Mouse (Mus musculus) mouse trophoblast stem cell (cell line): ENCODE data around the gene Dcun1d3.

Experiments
- in situ Hi-C, 2 experiments: fragments of 300-500 bp; cut with MseI, MboI; formaldehyde crosslinking; loops; 2 replicates in 1 of 2; 3 replicates in 1 of 2; pipeline ENCODE4 v1.15.1; 2025

Dcun1d3 gene

DNA sequence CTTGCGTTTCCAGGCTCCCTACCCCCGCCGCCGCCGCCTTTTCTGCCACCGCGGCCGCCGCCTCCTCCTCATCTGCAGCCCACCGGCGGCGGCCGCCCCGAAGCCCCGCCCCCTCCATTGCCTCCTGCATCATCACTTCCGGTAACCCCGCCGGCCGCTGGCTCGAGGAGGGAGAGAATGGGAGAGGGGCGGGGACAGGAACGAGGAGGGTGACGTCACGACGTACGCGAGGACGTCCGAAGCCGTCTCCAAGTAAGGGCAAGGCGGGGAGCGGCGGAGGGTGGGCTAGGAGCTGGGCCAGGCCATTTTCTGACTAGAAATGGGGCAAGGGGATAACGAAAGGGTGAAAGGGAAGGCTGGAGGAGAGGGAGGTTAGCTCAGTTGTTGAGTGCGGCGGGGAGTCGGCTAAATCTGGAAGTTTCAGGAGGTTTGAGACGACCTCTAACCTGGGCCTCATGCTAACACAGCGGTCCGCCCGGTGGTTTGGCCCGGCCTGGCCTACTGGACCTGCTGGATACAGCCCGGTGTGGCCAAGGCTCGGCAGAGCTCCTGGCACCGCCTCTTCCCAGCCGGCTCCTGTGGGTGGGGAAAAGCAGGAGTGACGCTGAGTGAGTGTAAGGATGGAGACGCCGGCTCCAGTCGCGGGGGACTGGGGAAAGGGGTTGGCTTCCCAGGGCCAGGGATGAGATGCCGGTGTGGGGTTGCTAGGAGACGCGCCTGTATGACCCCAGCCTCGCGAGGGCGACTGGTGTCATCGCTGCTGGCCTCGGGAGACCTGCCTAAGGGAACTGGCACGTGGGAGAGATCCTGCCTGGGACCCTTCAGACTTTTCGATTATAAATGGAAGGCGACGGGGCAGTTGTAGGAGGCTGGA, at the start of gene Dcun1d3, which contains the start of gene Lyrm1:
TSS of gene Dcun1d3 (minus strand) at position 660 of the 874 bp plus-strand sequence.
TSS of gene Lyrm1 (plus strand) at position 223 of the 874 bp plus-strand sequence.
- in situ Hi-C loops = no loop called here

DNA sequence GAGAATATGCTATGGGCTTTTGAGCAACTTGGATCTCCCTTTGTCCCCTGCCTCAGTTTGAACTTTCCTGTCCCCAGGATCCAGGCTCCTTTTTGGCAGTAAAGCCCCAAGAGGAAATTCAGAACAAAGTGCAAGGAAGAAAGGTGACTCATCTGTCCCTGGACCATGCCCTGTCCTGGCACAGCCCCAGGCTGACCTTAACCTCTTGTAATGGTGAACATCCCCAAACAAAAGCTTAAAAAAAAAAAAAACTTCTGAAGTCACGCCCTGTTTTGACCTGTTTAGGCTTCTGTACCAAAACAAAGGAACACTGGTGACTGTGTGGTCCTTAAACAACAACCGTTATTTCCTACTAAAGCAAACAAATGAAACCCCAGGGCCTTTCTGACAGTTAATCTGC, 45.5 kb upstream of the Dcun1d3 start:
- in situ Hi-C loops = no loop called here

DNA sequence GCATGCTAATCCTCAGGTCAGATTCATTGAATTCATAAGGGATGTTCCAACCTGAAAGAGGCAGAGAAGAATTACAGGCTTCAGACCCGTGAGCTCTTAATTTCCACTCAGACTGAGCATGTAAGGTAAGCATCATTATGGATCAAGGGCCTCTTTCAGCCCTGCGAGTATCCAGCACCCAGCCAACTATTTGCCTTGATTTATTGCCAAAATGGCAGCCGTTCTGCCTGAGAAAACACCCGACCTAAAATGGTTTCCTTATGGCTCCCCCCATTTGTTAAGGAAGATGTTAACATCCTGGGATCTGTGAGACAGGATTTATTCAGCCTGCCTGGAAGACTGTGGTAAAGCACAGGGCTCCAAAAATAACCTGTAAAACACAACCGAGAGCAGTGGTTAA, 40.9 kb upstream of the Dcun1d3 start:
- in situ Hi-C loops = no loop called here

DNA sequence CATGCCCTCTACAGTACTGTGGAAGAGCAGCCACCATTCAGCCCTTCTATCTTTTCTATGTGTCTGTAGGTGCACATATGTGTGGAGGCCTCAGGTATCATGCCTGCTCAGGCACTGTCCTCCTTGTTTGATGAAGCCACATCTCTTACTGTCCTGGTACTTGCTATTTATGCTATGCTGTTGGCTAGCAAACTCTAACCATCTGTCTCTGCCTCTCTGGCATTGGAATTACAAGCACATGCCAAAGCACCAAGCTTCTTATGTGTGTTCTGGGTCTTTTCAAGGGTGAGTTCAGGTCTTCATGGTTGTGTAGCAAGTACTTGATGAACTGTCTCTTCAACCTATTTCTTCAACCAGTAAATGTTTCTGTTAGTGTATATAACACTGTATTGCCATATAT, 40.2 kb upstream of the Dcun1d3 start:
- in situ Hi-C loops = no loop called here

DNA sequence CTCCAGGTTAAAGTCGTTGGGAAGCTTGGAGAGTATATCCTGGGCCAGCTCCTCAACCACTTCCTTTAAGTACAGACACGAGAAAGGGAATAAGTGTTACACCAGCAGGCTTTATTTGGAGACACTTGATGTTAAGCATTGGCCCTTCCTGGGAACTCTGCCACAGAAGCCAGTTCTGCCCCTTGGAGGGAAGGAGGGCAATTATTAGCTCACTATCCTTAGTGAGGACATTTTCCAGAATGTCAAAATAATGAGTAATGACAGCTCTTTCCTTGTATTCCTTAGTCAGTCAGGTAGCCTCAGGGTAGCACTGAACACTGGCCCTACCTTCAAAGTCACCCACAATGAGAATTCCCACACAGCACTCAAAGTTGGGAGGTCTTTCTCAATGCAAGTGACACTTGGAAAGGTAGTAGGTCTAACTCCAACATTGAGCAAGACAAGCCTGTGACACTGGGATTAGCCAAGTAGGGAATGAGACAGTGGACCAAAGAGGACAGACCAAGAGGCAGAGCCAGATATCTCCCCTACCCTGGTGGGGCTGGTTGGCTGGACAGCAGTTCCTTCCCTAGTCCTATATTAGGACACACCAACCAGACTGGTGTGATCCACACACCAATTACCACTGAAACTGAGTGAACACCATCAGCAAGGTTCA, 32.8 kb upstream of the Dcun1d3 start:
- in situ Hi-C loops = no loop called here

DNA sequence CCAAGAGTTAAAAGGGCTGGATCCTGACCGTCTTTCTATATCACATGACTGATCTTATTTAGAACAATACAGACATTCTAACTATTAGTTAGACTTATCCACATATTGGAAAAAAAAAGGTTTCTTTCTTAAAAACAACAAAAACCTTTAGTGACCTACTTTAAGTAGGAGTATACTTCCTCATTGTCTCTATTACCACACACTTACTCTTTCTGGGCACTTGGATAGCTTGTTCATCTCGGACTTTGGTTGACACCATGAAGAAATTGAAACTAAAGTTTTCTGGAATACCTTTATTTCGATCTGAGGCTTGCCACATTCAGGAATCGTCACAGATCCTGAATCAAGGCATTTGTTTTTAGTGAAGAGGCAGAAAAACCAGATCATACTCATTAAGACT, 25.0 kb upstream of the Dcun1d3 start:
- in situ Hi-C loops = no loop called here

DNA sequence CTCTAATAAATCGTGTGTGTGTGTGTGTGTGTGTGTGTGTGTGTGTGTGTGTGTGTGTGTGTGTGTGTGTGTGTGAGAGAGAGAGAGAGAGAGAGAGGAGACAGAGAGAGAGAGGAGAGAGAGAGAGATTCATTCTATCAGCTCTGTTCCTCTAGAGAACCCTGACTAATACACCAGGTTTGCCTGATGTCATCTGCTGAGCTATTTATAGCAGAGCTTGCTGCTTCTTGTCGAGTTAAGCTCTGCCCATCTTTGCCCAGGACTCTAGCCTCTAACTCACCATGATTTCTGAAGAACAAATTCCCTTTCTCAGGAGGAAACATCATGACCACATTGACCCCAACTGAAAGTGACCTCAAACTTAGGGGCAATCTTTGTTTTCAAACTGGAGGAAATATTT, 24.4 kb upstream of the Dcun1d3 start:
- in situ Hi-C loops = no loop called here

DNA sequence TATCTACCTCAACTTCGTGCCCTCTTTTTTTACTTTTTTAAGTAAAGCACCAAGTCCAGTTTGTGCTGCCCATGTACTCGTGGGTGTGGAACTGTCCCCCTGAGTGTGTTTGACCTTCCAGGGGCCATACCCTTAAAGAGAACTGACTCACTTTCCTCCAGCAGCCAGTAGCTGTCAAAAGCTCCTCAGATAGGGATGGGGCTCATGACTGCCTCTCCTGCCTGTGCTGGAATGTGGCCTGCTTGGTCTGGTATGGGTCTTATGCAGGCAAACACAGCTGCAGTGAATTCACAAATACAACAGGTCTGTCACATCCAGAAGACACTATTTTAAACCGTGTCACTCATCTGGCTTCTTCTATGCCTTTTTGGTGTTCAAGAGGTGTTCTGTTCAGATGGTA, 15.6 kb upstream of the Dcun1d3 start:
- in situ Hi-C loops = no loop called here

DNA sequence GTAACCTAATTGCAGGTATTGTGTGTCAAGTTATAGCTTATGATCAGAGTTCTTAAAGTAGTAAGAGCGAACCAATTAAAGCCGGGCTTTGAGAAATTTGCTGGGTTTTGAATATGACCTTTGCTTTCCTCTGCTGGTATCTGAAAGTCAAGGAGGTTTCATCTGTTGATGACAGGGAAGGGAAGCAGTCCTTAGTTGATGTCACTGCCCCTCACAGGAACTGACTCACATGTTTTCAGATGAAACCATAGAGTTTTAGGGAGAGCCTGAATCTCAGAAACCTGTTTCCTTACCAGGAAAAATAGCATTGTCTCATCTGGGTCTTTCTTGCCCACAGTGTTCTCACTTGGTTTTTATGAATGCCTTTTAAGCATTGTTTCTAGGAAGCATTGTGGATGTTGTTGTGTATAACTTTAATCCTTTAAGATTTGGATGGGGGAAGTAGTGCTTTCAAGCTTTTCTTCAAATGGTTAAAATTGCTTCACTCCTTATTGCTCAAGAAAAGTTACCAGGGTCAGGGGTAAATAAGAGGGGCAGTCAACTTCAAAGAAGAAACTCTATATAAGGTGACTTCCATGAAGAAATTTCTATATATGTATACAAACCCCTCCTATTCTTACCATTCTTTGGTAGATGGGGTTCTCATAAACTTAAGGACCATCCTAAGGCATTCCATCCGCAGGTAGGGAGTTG, 10.6 kb upstream of the Dcun1d3 start:
- in situ Hi-C loops = no loop called here

DNA sequence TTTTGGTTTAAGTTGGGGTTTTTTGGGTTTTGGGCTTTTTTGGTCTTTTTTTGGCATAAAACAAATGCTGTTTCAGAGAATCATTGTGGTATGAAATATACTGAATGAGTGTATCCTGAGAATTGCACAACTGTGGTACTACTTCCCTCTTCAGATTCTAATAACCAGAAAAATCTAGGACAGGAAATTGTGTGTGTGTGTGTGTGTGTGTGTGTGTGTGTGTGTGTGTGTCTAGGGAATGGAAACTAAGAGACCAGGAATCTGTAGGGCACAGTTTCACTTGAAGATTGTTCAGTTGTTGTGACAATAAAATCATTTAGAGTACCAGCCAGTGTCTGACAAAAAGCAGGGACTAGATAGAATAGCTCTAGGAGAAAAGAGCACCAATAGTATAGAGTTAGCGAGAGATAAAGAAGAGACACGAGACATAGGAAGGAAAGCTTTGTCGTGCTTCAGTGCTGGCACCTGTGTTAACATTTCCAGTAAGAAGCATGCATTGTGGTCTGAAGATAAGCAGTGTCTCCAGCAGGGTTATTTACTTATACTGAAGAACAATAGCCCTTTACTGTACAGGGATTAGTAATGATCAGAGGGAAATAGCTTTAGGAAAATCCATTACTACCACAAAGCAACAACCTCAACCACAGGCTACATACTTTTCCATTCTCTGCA, 3.4 kb upstream of the Dcun1d3 start:
- in situ Hi-C loops = no loop called here

DNA sequence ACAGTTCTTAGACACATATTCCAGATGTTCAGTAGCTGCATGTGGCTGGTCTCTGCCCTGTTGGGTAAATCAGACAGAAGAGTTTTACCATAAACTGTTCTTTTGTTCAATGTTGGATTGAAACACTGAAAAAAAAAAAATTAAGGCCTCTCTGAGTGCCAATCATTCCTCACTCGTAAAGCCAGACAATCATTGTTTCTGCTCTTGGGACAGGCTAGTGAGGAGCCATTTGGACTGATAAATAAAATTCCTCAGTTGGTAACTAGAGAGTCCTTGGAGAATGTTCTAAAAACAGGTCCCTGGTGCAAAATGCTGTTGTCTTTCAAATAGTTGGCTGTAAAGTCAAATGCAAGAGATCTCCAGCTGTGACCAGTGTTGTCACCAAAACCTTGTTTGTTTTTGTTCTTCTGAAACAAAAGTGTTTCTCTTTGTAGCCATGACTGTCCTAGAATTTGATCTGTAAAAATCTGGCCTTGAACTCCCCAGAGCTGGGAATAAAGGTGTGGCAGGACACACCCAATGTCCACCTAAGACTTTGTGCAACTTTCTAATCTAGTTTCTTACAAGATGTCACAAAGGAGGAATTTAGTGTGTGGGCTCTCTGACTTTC, 2.3 kb upstream of the Dcun1d3 start:
- in situ Hi-C loops = no loop called here

DNA sequence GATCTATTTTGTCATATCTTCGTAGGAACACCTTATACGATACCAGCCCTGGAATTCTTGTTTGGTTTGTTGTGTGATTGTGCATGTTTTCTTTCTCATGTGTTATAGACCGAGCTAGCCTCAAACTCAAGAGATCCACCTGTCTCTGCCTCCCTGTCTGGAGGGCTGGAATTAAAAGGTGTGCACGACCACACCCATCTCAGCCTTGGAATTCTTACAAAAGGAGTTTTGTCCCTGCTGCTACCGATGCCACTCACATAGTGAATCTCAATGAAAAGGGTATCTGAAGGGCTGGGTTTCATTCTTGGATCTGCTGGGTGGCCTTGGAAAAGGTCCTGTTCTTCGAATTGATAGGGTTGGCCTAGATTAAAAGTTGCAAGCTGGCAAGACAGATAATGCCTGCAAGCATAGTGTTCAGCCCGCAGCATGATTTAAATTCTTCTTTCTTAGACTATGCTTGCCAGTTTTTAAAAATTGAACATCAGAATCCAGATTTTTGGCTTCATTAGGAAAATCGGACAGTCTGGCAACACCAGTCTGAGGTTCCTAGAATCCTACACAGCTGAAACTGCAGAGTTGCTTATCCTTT, 1.5 kb upstream of the Dcun1d3 start:
- in situ Hi-C loops = no loop called here

DNA sequence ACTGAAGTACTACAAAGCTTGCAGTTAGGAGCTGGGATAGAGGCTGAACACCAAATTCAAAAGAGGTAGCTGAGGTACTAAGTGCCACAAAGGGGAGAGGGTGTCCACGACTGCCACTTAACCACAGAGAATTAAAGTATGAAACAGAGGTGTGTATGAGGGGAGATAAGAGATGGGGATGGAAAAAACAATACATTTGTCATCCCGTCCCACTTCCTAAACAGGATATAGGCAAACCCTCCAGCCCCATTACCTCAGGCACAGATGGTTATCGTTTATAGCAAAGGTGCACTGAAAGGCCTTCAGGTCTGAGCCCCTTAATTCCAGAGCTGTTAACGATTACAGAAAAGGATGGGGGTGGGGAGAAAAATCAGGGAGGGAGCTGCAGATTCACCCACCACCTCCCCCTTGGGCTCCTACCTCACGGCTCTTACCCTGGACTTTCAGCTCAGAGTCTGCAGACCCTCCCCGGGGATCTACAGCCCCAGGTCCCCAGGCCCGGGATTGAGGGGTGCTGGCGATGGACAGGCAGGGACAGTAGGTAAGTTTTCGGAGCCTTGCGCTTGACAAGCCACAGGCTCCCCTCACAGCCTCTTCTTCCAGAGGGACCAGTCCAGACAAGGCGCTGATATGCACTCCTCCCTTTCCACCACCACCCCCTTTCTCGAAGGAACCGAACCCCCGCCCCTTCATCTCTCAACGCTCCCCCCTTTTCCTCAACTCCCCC, 1.1 kb downstream of the Dcun1d3 start:
- in situ Hi-C loops = no loop called here

DNA sequence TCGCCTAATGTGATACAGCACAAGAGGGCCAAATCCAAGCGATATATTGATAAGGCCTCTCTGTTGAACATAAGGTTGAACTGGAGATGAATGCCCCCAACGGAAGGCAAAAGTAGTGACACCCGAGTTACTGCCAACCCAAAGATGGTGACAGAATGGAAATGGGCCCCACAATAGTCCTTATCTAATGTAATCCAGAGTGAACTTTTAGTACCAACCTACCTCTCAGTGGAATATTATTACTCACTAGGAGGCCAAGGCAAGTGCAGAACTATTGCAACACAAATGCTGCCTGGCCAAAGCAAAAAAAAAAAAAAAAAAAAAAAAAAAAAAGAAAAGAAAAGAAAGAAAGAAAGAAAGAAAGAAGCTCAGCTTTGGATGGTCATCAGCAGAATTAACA, 3.4 kb downstream of the Dcun1d3 start:
- in situ Hi-C loops = no loop called here

DNA sequence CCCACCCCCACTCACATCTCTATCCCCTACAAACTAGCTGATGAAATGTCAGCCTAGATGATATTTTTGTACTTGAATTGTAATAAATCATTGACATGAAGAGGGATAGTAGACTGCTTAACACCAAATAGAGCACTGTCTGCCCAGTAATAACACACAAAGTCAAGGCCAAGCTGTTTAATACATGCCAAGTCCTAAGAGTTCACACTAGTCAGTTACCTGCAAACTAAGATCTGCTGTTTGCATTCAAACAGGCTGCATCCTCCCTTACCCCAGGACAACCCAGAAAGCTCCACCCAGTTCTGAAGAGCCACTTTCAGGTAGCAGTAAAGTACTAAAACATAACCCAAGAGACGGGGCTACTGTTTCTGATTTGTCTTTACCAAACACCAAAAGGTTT, 3.9 kb downstream of the Dcun1d3 start:
- in situ Hi-C loops = no loop called here

DNA sequence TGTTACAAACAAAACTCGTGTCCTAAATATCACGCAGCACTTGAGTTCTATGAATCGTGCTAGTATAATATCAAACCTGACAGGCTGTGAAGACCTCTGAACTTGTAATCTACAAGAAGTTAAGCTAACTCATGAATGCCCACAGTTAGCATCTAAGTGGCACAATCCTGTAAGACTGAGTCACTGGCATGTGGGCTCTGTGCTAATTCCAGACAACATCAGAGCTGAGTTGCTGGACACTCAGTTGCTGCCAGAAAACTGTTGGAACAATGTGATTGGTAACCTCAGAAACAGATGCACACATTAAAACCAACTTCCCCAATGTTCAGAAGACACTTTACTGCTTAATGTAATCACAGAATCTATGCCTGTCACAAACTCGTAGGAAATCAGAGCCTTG, 8.2 kb downstream of the Dcun1d3 start:
- in situ Hi-C loops = no loop called here

DNA sequence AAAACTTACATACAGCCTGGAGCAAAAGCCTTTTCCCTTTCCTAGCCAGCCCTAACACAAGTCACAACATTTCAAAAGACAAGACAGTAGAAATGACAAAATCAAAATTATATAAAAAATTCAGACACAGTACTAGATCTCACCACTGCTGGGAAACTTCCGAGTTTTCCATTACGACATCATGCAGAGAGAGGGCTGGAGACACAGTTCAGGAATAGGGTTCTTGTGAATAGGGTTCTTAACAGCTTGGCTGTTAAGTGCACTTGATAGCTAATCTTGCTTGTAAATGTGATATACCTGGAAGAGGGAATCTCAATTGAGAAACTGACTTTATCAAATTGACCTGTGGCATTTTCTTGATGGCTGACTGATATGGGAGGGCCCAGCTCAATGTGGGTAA, 14.9 kb downstream of the Dcun1d3 start:
- in situ Hi-C loops = no loop called here

DNA sequence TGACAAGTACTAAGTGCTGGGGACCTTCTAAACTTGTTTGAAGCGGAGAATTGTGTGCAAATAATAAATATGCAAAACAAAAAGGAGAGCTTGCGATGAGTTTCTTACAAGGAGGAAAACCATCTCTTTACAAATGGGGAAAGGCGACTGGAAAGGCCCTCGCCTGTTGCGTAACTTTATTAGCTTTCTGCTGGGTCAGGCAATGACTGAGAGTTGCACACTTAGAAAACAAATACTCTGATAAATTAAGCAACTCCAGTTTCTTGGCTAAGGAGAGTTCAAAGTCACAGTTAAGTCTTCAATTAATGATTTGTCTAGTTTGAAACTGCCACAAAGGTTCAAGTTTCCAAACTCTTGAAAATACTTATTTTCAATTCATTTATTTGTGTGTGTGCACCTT, 15.8 kb downstream of the Dcun1d3 start:
- in situ Hi-C loops = no loop called here

DNA sequence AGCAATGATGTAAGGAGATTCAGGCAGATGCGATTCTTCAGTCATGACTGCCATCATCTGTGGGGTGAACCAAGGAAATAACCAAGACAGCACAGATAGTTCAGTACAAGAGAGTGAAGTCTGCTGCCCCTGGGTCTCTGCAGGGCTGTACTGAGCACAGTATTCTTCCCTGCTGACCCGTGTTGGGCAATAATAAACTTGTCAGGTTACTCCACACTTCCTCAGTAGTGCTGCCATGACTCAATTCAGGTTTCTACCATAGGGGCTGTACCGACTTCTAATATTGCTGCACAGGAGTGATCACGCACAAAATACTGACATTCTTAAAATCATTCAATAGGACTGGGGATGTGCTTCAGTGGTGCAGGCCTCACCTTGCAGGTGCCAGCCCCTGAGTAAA, 16.9 kb downstream of the Dcun1d3 start:
- in situ Hi-C loops = no loop called here

DNA sequence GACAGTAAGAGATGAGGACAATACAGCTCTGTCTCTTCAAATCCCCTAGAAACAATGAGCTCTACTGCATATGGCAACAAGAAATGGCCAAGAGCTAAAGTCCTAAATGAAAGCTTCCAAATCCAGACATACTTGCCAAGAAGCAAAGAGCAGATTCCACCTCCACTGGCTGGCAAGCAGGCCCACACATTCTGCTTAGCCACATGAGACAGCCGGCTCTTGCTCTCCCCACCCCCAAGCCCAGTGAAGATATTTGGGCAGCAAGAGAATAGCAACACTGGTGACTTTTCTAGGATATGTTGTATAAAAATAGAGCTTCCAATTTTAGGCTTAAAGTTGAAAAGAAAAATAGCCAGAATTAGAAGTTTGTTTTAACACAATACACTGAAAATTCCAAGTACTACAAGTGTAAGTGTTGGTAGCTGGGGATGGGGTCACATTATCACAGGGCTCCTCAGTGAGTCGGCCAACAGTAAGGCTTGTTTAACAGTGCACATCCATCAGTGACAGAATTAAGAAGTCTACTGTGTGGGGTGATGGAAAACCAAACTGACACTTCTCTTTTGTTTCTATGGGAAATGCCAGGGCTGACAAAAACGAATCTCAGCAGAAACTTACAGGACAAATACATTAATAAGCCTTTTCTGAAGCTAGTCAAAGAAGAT, 20.2 kb downstream of the Dcun1d3 start:
- in situ Hi-C loops = no loop called here
